Mouse (Mus musculus) lung, embryonic 15.5 days (tissue): Measurements from ENCODE around the gene Gm9821. TPM values are rescaled to one million over a fixed set of nuclear protein-coding genes. Genes with fewer than 3 reads are reported as not detected.

Source experiments
- microRNA-seq: library from miRNA; unstranded; fragments of <30 nt; microRNA quantifications from one replicate; pipeline ENCODE4, GENCODE M21; 2016
- polyA plus RNA-seq: library from polyadenylated mRNA; unstranded; fragments of >200 nt; fragmentation: Nextera tagmentation; extraction: Ambion mirVana; gene quantifications from 2 replicates; pipeline ENCODE4 v1.2.1, GENCODE M21; 2015

Gm9821 gene
- polyA plus RNA-seq, 1 experiment from 2014 or later, result 0.75 TPM

Small RNA genes lying within 50 kb of the gene (microRNA-seq; reads per million reads assigned to microRNA genes)
- not detected for gene Mir6999

Other genes with a start within 250 kb of the Gm9821 start
- gene Atg13, start 235.1 kb upstream of the Gm9821 start, polyA plus RNA-seq, result 22.4 and 22.8 TPM in 2 replicates
- gene Harbi1, start 234.9 kb upstream of the Gm9821 start, polyA plus RNA-seq, result 17.1 and 17.9 TPM in 2 replicates
- gene Ambra1, start 215.6 kb upstream of the Gm9821 start, polyA plus RNA-seq, result 14.3 and 16.4 TPM in 2 replicates
- 0.14 TPM in 1 of 2 replicates, not detected in the other for gene Chrm4, start 18.5 kb upstream of the Gm9821 start, polyA plus RNA-seq
- 858 and 992 TPM in 2 replicates for gene Mdk, start 13.4 kb upstream of the Gm9821 start, polyA plus RNA-seq
- gene Dgkz, start 30.2 kb downstream of the Gm9821 start, polyA plus RNA-seq, result 52.3 and 54.0 TPM in 2 replicates
- gene Creb3l1, start 78.8 kb downstream of the Gm9821 start, polyA plus RNA-seq, result 11.4 and 11.5 TPM in 2 replicates
- 22.5 and 29.9 TPM in 2 replicates for gene Phf21a, start 147.4 kb downstream of the Gm9821 start, polyA plus RNA-seq